Mouse (Mus musculus) heart, adult 2 months (tissue): Measurements from ENCODE around the gene Sema5a. TPM values are rescaled to one million over a fixed set of nuclear protein-coding genes. Genes with fewer than 3 reads are reported as not detected.

ENCODE experiments used
- DNase-seq, 2 experiments: peaks; one replicate each; pipeline ENCODE4 v3.0.0; 2021
- H3K27ac ChIP-seq: fragments of 200-600 bp; 2 replicates; pipeline ENCODE4 v1.8.1; 2022
- H3K27me3 ChIP-seq: fragments of 200-500 bp; 2 replicates; pipeline ENCODE4 v1.6.1; 2012; ENCODE audit warnings: mild to moderate bottlenecking, low read length, inconsistent platforms, mixed read lengths; ENCODE audit not compliant: control insufficient read depth, insufficient read depth
- H3K36me3 ChIP-seq: fragments of 200-500 bp; 2 replicates; pipeline ENCODE4 v1.6.1; 2012; ENCODE audit warnings: low read length, inconsistent platforms; ENCODE audit not compliant: control insufficient read depth, insufficient read depth
- H3K4me1 ChIP-seq: fragments of 200-500 bp; 2 replicates; pipeline ENCODE4 v1.6.1; 2011; ENCODE audit warnings: low read length; ENCODE audit not compliant: control insufficient read depth, insufficient read depth
- H3K4me3 ChIP-seq: fragments of 200-600 bp; 2 replicates; pipeline ENCODE4 v1.8.1; 2022
- H3K79me2 ChIP-seq: fragments of 200-500 bp; replicated peaks from 2 replicates; pipeline ENCODE4 v1.6.1; 2012; ENCODE audit warnings: mild to moderate bottlenecking, inconsistent platforms, low read length, moderate library complexity, mixed read lengths; ENCODE audit not compliant: control insufficient read depth, insufficient read depth
- H3K9ac ChIP-seq: fragments of 200-500 bp; 2 replicates; pipeline ENCODE4 v1.6.1; 2012; ENCODE audit warnings: low read depth, mild to moderate bottlenecking, control low read depth, inconsistent platforms, low read length, mixed read lengths
- CTCF ChIP-seq: fragments of 200-600 bp; IDR thresholded peaks from 2 replicates; pipeline ENCODE4 v1.8.1; 2022; ENCODE audit warnings: antibody characterized with exemption, mild to moderate bottlenecking, moderate library complexity
- EP300 ChIP-seq: fragments of 200-500 bp; IDR thresholded peaks from 2 replicates; pipeline ENCODE4 v1.6.1; 2011; ENCODE audit warnings: low read depth, low read length, control low read depth; ENCODE audit not compliant: insufficient read depth
- POLR2A ChIP-seq: fragments of 200-500 bp; IDR thresholded peaks from 2 replicates; pipeline ENCODE4 v1.6.1; 2011; ENCODE audit warnings: mild to moderate bottlenecking, low read depth, low read length, control low read depth; ENCODE audit not compliant: insufficient read depth
- WGBS: fragments of 180-500 bp; shearing (Covaris S2); methylation state at CpG from one replicate; pipeline ENCODE4 v1.1.7; 2018; 5-methylcytosine and 5-hydroxymethylcytosine counted together
- intact Hi-C: fragments of 180-260 bp; cut with DNase I; formaldehyde crosslinking; loops from one replicate; pipeline ENCODE4 v1.15.1; 2025
- polyA plus RNA-seq: library from polyadenylated mRNA; depleted of rRNA; stranded (reverse); fragments of >200 nt; gene quantifications from 2 replicates; pipeline ENCODE4 v1.2.3, GENCODE M21; 2012
- total RNA-seq, 2 experiments: library from RNA; stranded (reverse); gene quantifications; 2 replicates each; pipeline ENCODE4 v1.2.3; 2021

The Sema5a gene
- total and polyA plus RNA-seq, 3 experiments: 1.8 to 10.6 (median 7.9) TPM

DNA sequence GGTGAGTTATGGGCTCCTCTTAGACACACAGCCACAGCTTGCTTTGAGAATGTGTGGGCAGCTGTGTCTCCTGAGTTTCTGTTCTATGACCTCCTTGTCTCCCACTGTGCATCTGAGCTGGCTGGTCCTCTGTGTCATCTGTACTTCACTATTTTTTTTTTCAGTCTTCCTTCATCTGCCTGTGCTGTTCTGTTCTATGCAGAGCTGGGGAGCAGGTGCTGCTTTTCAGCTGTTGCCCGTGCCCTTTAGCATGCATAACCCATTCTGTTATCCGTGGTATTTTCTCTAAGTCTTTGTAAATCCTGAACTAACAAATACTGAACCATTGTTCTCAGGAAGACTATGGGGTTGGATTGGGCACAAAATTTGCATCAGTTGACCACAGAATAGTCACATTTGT, 86.4 kb downstream of the Sema5a start:
- Histone ChIP-seq H3K9ac (no peak overlapping the region), H3K4me3 (no peak overlapping the region), H3K4me1 (peaks cover 1% of the 10 kb centered on the region; the same call in 1 of the 2 replicates), H3K36me3 (no peaks in the 10 kb centered on the region), H3K27me3 (no peaks in the 10 kb centered on the region), H3K79me2 (no peaks in the 10 kb centered on the region), H3K27ac (no peak overlapping the region)
- WGBS: 89% methylated on average over 2 of the region's 2 CpGs
- intact Hi-C loops: no loop called here
- no peak for DNase-seq
- no peak for TF ChIP-seq EP300
- TF ChIP-seq POLR2A: no peak
- no peak for TF ChIP-seq CTCF

DNA sequence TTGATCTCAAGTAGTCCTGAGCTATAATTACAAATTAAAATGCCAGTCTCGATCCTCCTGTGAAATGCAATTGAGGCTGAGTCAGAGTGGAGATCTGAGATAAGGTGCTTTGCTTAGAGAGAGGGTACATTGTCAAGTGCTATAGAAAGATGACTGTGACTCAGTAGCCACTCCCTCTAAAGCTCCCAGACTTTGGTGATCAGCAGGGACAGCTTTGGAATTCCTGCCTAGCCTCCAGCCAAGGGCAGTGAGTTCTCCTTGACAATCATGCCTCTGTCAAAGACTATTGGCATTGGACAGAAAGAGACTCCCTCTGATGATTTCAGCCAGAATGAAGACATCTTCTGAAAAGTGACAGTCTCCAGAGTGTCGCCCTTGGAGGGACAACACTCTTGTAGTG, 88.8 kb downstream of the Sema5a start:
- Histone ChIP-seq H3K4me1 (peaks cover 1% of the 10 kb centered on the region; the same call in 1 of the 2 replicates), H3K4me3 (no peak overlapping the region), H3K27ac (no peak overlapping the region), H3K9ac (no peak overlapping the region), H3K27me3 (no peaks in the 10 kb centered on the region), H3K36me3 (no peaks in the 10 kb centered on the region), H3K79me2 (no peaks in the 10 kb centered on the region)
- no peak for DNase-seq
- TF ChIP-seq POLR2A (no peak), CTCF (no peak), EP300 (no peak)
- intact Hi-C loops: no loop called here
- 70% methylated on average over 2 of the region's 2 CpGs for WGBS

DNA sequence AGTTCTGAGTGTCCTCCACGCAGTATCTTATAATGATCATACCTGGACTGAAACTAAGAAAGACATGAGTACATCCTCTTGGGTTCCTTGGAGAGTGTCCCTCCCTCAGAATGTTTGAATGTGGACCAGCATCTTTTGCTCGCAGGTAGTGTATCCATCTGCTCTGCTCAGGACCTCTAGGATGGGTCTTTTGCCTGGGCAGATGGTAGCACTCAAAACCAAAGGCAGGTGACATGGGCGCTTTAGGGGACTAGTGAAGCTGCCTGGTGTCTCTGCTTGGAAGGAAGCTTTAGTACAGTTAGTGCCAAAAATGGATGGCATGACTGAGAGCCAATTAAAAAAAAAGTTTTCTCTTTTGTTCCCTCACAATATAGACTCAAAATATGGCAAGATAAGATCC, 93.2 kb downstream of the Sema5a start:
- Histone ChIP-seq H3K4me3 (no peak overlapping the region), H3K79me2 (no peaks in the 10 kb centered on the region), H3K4me1 (peaks cover 1% of the 10 kb centered on the region; the same call in 1 of the 2 replicates), H3K27me3 (no peaks in the 10 kb centered on the region), H3K36me3 (no peaks in the 10 kb centered on the region), H3K27ac (no peak overlapping the region), H3K9ac (no peak overlapping the region)
- intact Hi-C loops: no loop called here
- DNase-seq: no peak
- TF ChIP-seq POLR2A (no peak), EP300 (no peak)
- 93% methylated on average over 3 of the region's 3 CpGs for WGBS

DNA sequence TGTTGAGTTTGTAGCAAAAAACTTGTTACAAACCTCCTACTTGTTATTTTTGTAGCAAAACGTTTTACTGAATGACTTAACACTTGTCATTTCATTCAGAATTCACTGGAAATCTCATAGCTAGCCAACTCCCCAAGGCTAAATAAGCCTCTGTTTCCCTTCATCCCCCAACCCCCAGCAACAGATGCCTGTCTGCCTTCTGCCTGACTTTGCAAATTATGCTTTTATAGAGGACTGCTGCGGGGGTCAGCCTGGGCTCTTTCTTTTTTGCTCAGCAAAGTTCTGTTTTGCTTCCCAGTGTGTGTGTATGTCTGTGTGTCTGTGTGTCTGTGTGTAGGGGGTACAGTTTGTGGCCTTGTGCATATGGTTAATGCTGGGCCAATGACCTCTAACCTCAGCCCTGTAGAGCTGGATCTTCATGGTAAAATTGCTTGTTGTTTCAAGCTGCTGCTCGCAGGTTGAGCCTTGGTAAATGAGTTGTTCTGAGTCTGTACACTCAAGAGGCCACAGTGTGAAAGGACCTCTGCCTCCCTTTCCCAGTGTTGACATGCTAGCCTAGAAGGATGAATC, 94.2 kb downstream of the Sema5a start:
- no peak overlapping the region for H3K4me3 ChIP-seq
- H3K79me2 ChIP-seq: no peaks in the 10 kb centered on the region
- H3K27me3 ChIP-seq: no peaks in the 10 kb centered on the region
- H3K36me3 ChIP-seq: no peaks in the 10 kb centered on the region
- intact Hi-C loops: no loop called here
- DNase-seq: no peak
- WGBS: 64% methylated on average over 3 of the region's 3 CpGs
- H3K4me1 ChIP-seq: peaks cover 1% of the 10 kb centered on the region; the same call in 1 of the 2 replicates
- H3K9ac ChIP-seq: no peak overlapping the region
- TF ChIP-seq POLR2A (no peak), EP300 (no peak), CTCF (no peak)
- H3K27ac ChIP-seq: peak overlapping the region; percentile 22; the same call in 1 of the 2 replicates

DNA sequence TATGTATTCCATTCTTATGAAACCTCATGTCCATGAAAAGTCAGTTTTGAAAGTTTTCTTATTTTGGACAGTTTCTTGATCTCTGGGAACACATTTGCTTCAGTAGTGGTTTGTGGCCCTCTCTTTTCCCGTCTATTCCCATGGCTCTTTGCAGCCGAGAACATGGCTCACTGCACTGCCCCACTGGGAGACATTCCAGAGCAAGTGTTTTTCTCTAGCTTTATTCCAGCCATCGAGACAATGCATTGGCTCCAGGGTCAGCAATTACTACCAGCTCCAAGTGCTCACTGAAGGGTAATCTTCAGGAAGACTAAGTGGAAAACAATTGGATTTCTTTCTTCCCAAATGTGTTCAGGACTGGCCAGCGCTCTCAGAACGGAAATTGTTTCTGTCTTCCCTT, 94.8 kb downstream of the Sema5a start:
- 37% methylated on average over 5 of the region's 5 CpGs for WGBS
- DNase-seq: peak in 1 of 2 experiments; percentile 45
- Histone ChIP-seq H3K27me3 (no peaks in the 10 kb centered on the region), H3K79me2 (no peaks in the 10 kb centered on the region), H3K36me3 (no peaks in the 10 kb centered on the region), H3K4me3 (no peak overlapping the region), H3K4me1 (peaks cover 1% of the 10 kb centered on the region; the same call in 1 of the 2 replicates), H3K9ac (no peak overlapping the region), H3K27ac (peak overlapping the region; percentile 6)
- TF ChIP-seq POLR2A (no peak), CTCF (no peak), EP300 (no peak)
- intact Hi-C loops: no loop called here

DNA sequence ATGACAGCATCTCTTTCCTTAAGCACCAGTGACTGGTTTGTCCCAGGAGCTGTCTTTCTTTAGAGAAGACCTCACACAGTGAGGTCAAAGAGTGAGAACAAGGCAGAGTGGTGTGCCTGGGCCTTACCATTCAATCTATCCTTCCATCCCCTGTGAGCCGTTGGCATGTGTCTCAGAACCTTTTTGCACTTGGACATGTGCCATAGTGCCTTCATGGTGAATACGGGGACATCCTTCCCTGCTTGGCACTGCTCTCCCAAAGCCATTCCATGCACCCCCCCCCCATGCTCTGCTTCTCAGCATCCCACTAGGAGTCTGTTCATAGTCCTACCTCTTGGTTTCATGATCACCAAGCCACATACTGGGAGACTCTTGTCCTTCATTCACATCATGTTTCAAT, 96.8 kb downstream of the Sema5a start:
- H3K27ac ChIP-seq: no peak overlapping the region
- 36% methylated on average over 2 of the region's 2 CpGs for WGBS
- no peak overlapping the region for H3K4me3 ChIP-seq
- H3K9ac ChIP-seq: no peak overlapping the region
- no peaks in the 10 kb centered on the region for H3K27me3 ChIP-seq
- H3K79me2 ChIP-seq: no peaks in the 10 kb centered on the region
- peaks cover 1% of the 10 kb centered on the region; the same call in 1 of the 2 replicates for H3K4me1 ChIP-seq
- intact Hi-C loops: no loop called here
- DNase-seq: no peak
- TF ChIP-seq CTCF: no peak
- TF ChIP-seq EP300: no peak
- no peak for TF ChIP-seq POLR2A
- no peaks in the 10 kb centered on the region for H3K36me3 ChIP-seq
